Mouse (Mus musculus): ENCODE results near the gene Rab11b. TPM values are rescaled to one million over a fixed set of nuclear protein-coding genes. Genes with fewer than 3 reads are reported as not detected.

Rab11b gene
- polyA plus RNA-seq, 1 experiment from 2014 or later, result 207 TPM

DNA sequence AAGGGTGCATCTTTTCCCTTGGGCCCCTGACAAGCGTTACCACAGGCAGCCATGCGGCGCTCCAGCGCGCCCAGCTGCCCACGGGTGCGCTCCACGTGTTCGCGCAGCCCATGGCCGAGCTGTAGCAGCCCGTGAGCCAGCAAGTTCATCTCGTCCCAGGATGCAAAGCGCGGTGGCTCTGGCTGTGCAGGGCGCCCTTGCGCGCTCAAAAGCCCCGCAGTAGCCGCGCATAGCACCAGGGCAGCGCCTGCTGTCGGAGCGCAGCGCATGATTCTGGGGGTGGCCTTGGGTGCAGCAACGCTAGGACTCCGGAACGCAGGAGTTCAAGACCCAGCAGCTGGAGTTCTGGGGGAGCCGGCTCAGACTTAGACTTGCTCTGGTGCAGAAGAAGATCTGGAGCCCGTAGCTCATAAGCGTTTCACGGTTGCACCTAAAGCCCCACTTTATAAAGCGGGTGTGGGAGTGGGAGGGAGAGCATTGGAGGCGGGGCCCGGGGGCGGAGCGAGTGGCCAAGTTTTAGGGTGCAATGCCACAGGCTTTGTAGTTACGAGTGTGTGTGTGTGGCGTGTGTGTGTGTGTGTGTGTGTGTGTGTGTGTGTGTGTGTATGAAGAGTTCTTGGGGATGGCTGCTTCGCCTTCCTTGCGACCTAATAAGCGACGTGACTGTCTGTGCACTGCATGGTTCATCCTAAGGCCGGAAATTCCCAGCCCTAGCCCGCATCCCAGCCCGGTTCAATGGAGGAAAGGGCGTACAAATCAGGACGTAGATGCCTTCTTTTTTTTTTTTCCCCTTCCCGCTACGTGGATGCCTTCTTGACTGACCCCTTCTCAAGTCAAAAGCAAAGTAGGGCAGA is 21.0 kb upstream of the Rab11b start, which contains the start of gene Angptl4:
Gene Angptl4 (minus strand): TSS at position 707 of the 854 bp plus-strand sequence.
- Histone ChIP-seq H3K9me3 (replicated peaks; ENCODE audit: low read length) (no peaks in the 10 kb centered on the region), H3K4me3 (replicated peaks; ENCODE audit: low read depth, low read length) (peak within 1 kb of the TSS; percentile 39), H3K4me1 (replicated peaks; ENCODE audit: insufficient read depth, low read length) (peaks cover 42% of the 10 kb centered on the region), H3K27ac (peak within 1 kb of the TSS; percentile 82), H3K4me2 (ENCODE audit: low read length) (peak within 1 kb of the TSS; percentile 81), H3K27me3 (ENCODE audit: insufficient read depth, low read length) (no peaks in the 10 kb centered on the region), H3K36me3 (ENCODE audit: insufficient read depth, low read length) (peaks cover 3% of the 10 kb centered on the region; the same call in 1 of the 2 replicates), H3K9ac (ENCODE audit: low read depth, low read length) (peak within 1 kb of the TSS; percentile 65)
- TF ChIP-seq CTCF (IDR thresholded peaks at IDR 0.05; ENCODE audit: low read depth), result no peak
- 1% methylated on average over 50 of the region's 50 CpGs for WGBS
- ATAC-seq (replicated peaks; ENCODE audit: low FRiP score, low read depth) (peak; percentile 73), DNase-seq (ENCODE audit: low spot score) (peak; percentile 74)

DNA sequence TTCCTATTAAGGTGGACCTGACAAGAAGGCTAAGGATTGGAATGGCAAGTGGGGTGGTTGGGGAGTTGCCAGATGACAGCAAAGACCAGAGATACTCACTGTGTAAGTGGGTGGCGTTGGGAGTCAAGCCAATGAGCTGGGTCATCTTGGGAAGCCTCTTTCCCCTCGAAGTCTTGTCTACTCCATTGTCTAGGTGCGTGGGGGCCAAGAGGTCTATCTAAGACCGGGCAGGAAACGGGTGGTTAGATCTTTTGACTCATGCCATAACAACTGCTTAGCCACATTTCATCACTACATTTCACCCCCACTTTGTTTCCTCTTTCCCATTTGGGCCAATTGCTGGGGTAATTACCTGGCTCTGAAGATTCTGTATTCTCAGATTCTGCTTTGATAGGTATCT is 20.1 kb upstream of the Rab11b start:
- peak overlapping the region; percentile 39 for H3K4me3 ChIP-seq (replicated peaks; ENCODE audit: low read depth, low read length)
- H3K9ac ChIP-seq (ENCODE audit: low read depth, low read length), result peak overlapping the region; percentile 65
- peak overlapping the region; percentile 82; the same call in 1 of the 2 replicates for H3K27ac ChIP-seq
- H3K36me3 ChIP-seq (ENCODE audit: insufficient read depth, low read length), result peaks cover 3% of the 10 kb centered on the region; the same call in 1 of the 2 replicates
- 80% methylated on average over 5 of the region's 5 CpGs for WGBS
- no peaks in the 10 kb centered on the region for H3K27me3 ChIP-seq (ENCODE audit: insufficient read depth, low read length)
- no peaks in the 10 kb centered on the region for H3K9me3 ChIP-seq (replicated peaks; ENCODE audit: low read length)
- peaks cover 42% of the 10 kb centered on the region for H3K4me1 ChIP-seq (replicated peaks; ENCODE audit: insufficient read depth, low read length)
- no peak for TF ChIP-seq CTCF (IDR thresholded peaks at IDR 0.05; ENCODE audit: low read depth)
- ATAC-seq (replicated peaks; ENCODE audit: low FRiP score, low read depth) (no peak), DNase-seq (ENCODE audit: low spot score) (no peak)
- peak overlapping the region; percentile 81 for H3K4me2 ChIP-seq (ENCODE audit: low read length)

DNA sequence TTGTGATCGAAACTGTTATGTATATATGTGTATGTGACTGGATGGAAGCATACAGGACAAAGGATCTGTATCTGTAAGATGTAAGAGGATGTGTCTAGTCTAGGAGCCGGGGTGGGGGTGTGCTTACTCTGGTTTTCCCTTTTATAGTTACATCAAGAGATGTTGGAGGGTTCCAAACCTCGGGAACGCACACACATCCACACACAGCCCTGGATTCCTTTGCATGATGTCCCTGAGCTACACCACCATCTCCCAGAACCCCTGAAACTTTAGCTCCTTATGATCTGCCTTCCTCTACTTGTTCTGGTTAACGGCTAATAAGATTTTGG is 19.6 kb upstream of the Rab11b start:
- TF ChIP-seq CTCF (IDR thresholded peaks at IDR 0.05; ENCODE audit: low read depth), result no peak
- Histone ChIP-seq H3K27ac (peak overlapping the region; percentile 82; the same call in 1 of the 2 replicates), H3K4me1 (replicated peaks; ENCODE audit: insufficient read depth, low read length) (peaks cover 42% of the 10 kb centered on the region), H3K9me3 (replicated peaks; ENCODE audit: low read length) (no peaks in the 10 kb centered on the region), H3K4me3 (replicated peaks; ENCODE audit: low read depth, low read length) (peak overlapping the region; percentile 39; the same call in 1 of the 2 replicates), H3K4me2 (ENCODE audit: low read length) (peak overlapping the region; percentile 81), H3K9ac (ENCODE audit: low read depth, low read length) (no peak overlapping the region), H3K36me3 (ENCODE audit: insufficient read depth, low read length) (peaks cover 7% of the 10 kb centered on the region), H3K27me3 (ENCODE audit: insufficient read depth, low read length) (no peaks in the 10 kb centered on the region)
- 73% methylated on average over 5 of the region's 5 CpGs for WGBS
- DNase-seq (ENCODE audit: low spot score) (no peak), ATAC-seq (replicated peaks; ENCODE audit: low FRiP score, low read depth) (no peak)

DNA sequence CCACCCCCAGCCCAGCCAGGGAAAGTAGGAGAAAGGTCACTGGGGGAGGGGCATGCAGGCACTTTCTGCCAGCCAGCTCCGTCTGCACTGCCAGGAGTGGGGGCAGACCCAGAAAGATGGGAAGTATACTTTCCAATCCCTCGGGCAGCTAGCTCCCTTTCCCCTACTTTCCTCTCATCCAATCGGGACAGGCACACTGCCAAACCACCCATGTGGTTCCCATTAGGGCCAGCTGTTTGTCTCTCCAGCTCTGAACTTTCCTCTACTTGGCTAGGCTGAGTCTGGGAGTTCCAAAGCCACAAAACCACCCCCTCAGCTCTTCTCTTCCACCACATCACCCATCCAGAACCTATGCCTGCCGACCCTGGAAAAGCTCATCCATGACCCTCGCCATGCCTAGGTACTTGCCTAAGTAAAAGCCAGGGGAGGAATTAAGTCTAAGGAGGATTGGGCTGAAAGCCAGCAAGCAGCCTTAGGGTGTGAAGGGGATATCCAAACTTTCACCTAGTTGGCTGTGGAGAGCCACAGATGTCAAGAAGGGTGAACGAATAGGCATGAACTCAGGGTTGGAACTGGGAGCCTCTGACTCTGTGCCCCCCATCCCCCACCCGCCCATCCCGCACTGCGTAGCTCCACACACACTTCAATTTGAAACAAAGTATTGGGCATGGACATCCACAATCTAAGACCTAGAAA is 19.1 kb upstream of the Rab11b start:
- peak; percentile 92 for DNase-seq (ENCODE audit: low spot score)

DNA sequence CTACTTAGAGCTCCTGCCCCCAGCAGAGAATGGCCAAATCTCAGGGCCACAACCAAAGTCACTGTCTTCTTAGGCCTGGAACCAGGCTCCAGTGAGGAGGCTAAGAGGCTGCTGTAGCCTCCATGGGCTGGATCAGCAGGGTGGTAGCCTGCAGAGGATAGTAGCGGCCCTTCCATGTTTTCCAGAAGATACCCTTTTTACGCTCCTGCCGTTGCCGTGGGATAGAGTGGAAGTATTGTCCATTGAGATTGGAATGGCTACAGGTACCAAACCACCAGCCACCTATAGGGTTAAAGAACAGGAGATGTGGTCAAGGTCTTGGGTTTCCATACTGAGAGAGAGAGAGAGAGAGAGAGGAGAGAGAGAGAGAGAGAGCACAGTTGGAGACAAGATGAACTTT is 15.0 kb upstream of the Rab11b start:
- ATAC-seq (replicated peaks; ENCODE audit: low FRiP score, low read depth) (no peak), DNase-seq (ENCODE audit: low spot score) (no peak)
- no peak overlapping the region for H3K4me2 ChIP-seq (ENCODE audit: low read length)
- no peak overlapping the region for H3K9ac ChIP-seq (ENCODE audit: low read depth, low read length)
- no peak overlapping the region for H3K27ac ChIP-seq
- peaks cover 7% of the 10 kb centered on the region for H3K36me3 ChIP-seq (ENCODE audit: insufficient read depth, low read length)
- WGBS, result 98% methylated on average over 4 of the region's 4 CpGs
- TF ChIP-seq CTCF (IDR thresholded peaks at IDR 0.05; ENCODE audit: low read depth), result no peak
- H3K27me3 ChIP-seq (ENCODE audit: insufficient read depth, low read length), result no peaks in the 10 kb centered on the region
- no peak overlapping the region for H3K4me3 ChIP-seq (replicated peaks; ENCODE audit: low read depth, low read length)
- peaks cover 17% of the 10 kb centered on the region; the same call in 1 of the 2 replicates for H3K4me1 ChIP-seq (replicated peaks; ENCODE audit: insufficient read depth, low read length)
- H3K9me3 ChIP-seq (replicated peaks; ENCODE audit: low read length), result no peaks in the 10 kb centered on the region

More for the DNA sequence above, 19.1 kb upstream of the Rab11b start:
- Histone ChIP-seq H3K27ac (peak overlapping the region; percentile 82), H3K4me3 (replicated peaks; ENCODE audit: low read depth, low read length) (no peak overlapping the region; the same call in 1 of the 2 replicates), H3K9me3 (replicated peaks; ENCODE audit: low read length) (no peaks in the 10 kb centered on the region), H3K36me3 (ENCODE audit: insufficient read depth, low read length) (peaks cover 7% of the 10 kb centered on the region), H3K9ac (ENCODE audit: low read depth, low read length) (0 out of 2 replicates have a peak overlapping the region, but pooled peaks have one; percentile 28), H3K4me1 (replicated peaks; ENCODE audit: insufficient read depth, low read length) (peaks cover 42% of the 10 kb centered on the region), H3K4me2 (ENCODE audit: low read length) (peak overlapping the region; percentile 81), H3K27me3 (ENCODE audit: insufficient read depth, low read length) (no peaks in the 10 kb centered on the region)
- TF ChIP-seq CTCF (IDR thresholded peaks at IDR 0.05; ENCODE audit: low read depth), result no peak
- 37% methylated on average over 9 of the region's 9 CpGs for WGBS
- peak; percentile 88 for ATAC-seq (replicated peaks; ENCODE audit: low FRiP score, low read depth)

DNA sequence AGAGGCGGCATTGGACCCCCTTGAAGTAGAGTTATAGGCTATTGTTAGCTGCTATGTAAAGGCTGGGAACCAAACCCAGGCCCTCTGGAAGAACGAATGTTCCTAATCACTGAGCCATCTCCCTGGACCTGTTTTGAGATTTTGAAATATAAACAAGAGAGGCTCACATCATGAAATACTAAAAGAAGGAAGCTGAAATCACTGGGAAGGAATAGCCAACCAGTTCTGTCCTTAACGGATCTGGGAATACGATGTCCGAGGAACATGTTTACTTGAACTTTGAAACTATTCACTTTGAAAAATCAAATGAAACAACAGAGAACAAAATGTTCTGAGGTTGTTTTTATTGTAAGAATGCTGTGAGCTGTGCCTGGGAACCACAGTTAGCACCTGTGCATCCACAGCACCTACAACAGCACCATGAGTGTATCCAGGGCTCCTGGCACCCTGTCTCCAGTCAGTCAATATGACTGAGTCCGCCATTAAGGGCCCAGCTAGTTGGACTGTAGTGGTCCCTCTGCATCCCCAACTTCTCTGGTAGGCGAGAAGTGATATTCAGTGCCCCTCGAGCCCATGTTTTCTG is 14.3 kb upstream of the Rab11b start:
- TF ChIP-seq CTCF (IDR thresholded peaks at IDR 0.05; ENCODE audit: low read depth), result no peak

More for the DNA sequence above, 14.3 kb upstream of the Rab11b start:
- WGBS, result 87% methylated on average over 8 of the region's 8 CpGs
- Histone ChIP-seq H3K9me3 (replicated peaks; ENCODE audit: low read length) (no peaks in the 10 kb centered on the region), H3K9ac (ENCODE audit: low read depth, low read length) (no peak overlapping the region), H3K4me1 (replicated peaks; ENCODE audit: insufficient read depth, low read length) (peaks cover 15% of the 10 kb centered on the region; the same call in 1 of the 2 replicates), H3K36me3 (ENCODE audit: insufficient read depth, low read length) (peaks cover 7% of the 10 kb centered on the region), H3K4me2 (ENCODE audit: low read length) (no peak overlapping the region), H3K27ac (no peak overlapping the region), H3K27me3 (ENCODE audit: insufficient read depth, low read length) (no peaks in the 10 kb centered on the region), H3K4me3 (replicated peaks; ENCODE audit: low read depth, low read length) (no peak overlapping the region)
- no peak for ATAC-seq (replicated peaks; ENCODE audit: low FRiP score, low read depth)
- no peak for DNase-seq (ENCODE audit: low spot score)

Data from kidney, postnatal 0 days (tissue).